Comparison of ENCODE assay signal across 22 mouse cellular contexts in the genomic region with DNA sequence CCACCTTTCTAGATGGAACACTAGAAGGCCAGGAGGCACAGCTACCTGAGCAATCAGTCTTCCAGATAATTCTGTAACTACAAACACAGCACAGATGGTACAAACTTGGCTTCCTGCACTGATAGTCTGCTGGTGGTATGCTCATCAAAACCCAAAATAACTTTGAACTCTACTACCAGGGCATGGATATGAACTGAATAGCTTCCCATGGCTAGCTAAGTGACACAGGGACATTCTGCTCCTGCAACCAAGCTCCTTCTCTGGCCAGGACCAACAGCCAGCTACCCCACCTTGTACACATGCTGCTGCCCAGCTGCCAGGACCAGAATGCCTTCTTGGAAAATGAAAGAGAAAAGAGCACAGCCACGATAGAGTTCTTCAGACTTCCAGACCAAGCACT.
DNase-seq lines count a peak whose midpoint lies in the region; ATAC-seq and TF ChIP-seq lines count a peak whose summit lies in the region.
"Had no signal": no experiment of that assay in that cellular context is flagged by ENCODE, and none has a peak within 500 bp of the region (broad histone marks: within the 10 kb centered on the region; RNA-seq: fewer than 3 reads in every experiment).

No protein-coding gene starts in this region.

- H3K9ac ChIP-seq in heart, embryonic 12.5 days = no peak overlapping the region
- H3K9ac ChIP-seq: embryonic facial prominence, embryonic 13.5 days; forebrain, postnatal 0 days; kidney, embryonic 15.5 days; liver, embryonic 14.5 days; lung, embryonic 15.5 days had no signal

- 81% methylated on average over 1 of the region's 1 CpGs for WGBS in heart, embryonic 12.5 days
- 7% methylated on average over 1 of the region's 1 CpGs for WGBS in cerebellum, adult 2 months

- TF ChIP-seq POLR2A in cerebellum, adult 2 months (IDR thresholded peaks at IDR 0.05; ENCODE audit: borderline replicate concordance, insufficient read depth, low read length) = no peak

- no peak overlapping the region for H3K27ac ChIP-seq in heart, embryonic 12.5 days (ENCODE audit: poor library complexity, severe bottlenecking)
- H3K27ac ChIP-seq in cerebellum, adult 2 months (ENCODE audit: insufficient read depth, low read length) = peak overlapping the region; percentile 49
- H3K27ac ChIP-seq: embryonic facial prominence, embryonic 13.5 days; kidney, embryonic 15.5 days; liver, embryonic 14.5 days; lung, embryonic 15.5 days; macrophage; midbrain, embryonic 10.5 days; stomach, postnatal 0 days had no signal

- H3K36me3 ChIP-seq in heart, embryonic 12.5 days = 0 out of 2 replicates have a peak, but pooled peaks cover 3% of the 10 kb centered on the region
- H3K36me3 ChIP-seq: embryonic facial prominence, embryonic 13.5 days; kidney, embryonic 15.5 days; lung, embryonic 15.5 days; midbrain, embryonic 10.5 days had no signal

- DNase-seq in heart, adult 11 months = peak; percentile 95
- peak; percentile 96 for DNase-seq in brain, adult 2 months (ENCODE audit: low read depth, low spot score)
- peak; percentile 72 to 92 for DNase-seq in cerebellum, adult 2 months
- DNase-seq in cerebellum, postnatal 36 days = peak; percentile 61 to 74
- DNase-seq in yolk sac, embryonic 10.5 days (ENCODE audit: low spot score) = no peak
- DNase-seq in urinary bladder, adult 2 months (ENCODE audit: low spot score) = no peak
- no peak for DNase-seq in adrenal gland, postnatal 4 days (ENCODE audit: low spot score in 2 of 2)
- DNase-seq: adrenal gland, postnatal 14 days; forebrain, postnatal 0 days; kidney, postnatal 4 days; retina, postnatal 1 day had no signal

- ATAC-seq in heart, embryonic 12.5 days (ENCODE audit: insufficient number of reproducible peaks, low FRiP score) = no peak
- ATAC-seq: forebrain, postnatal 0 days; hindbrain, embryonic 16.5 days; intestine, embryonic 16.5 days had no signal

- no peaks in the 10 kb centered on the region for H3K4me1 ChIP-seq in heart, embryonic 12.5 days (replicated peaks)
- H3K4me1 ChIP-seq in cerebellum, adult 2 months (ENCODE audit: control insufficient read depth, insufficient read depth, low read length) = peaks cover 9% of the 10 kb centered on the region; the same call in 1 of the 2 replicates
- H3K4me1 ChIP-seq: embryonic facial prominence, embryonic 13.5 days; kidney, embryonic 15.5 days; lung, embryonic 15.5 days; midbrain, embryonic 10.5 days had no signal

- no peak overlapping the region for H3K4me2 ChIP-seq in heart, embryonic 12.5 days
- H3K4me2 ChIP-seq: embryonic facial prominence, embryonic 13.5 days; kidney, embryonic 15.5 days; lung, embryonic 15.5 days had no signal

- no peak overlapping the region for H3K4me3 ChIP-seq in heart, embryonic 12.5 days
- no peak overlapping the region for H3K4me3 ChIP-seq in cerebellum, adult 2 months (replicated peaks; ENCODE audit: insufficient read depth, low read depth, low read length)
- H3K4me3 ChIP-seq: embryonic facial prominence, embryonic 13.5 days; kidney, embryonic 15.5 days; lung, embryonic 15.5 days; midbrain, embryonic 10.5 days had no signal

- TF ChIP-seq CTCF in cerebellum, adult 2 months (IDR thresholded peaks at IDR 0.05; ENCODE audit: borderline replicate concordance, insufficient read depth, low read depth, low read length) = no peak

- no peaks in the 10 kb centered on the region for H3K27me3 ChIP-seq in heart, embryonic 12.5 days (replicated peaks)
- H3K27me3 ChIP-seq in cerebellum, adult 2 months (ENCODE audit: control insufficient read depth, insufficient read depth, low read length) = no peaks in the 10 kb centered on the region
- H3K27me3 ChIP-seq: CH12.LX; embryonic facial prominence, embryonic 13.5 days; kidney, embryonic 15.5 days; lung, embryonic 15.5 days had no signal

- 0 out of 2 replicates have a peak, but pooled peaks cover 5% of the 10 kb centered on the region for H3K9me3 ChIP-seq in heart, embryonic 12.5 days (replicated peaks)
- H3K9me3 ChIP-seq: embryonic facial prominence, embryonic 13.5 days; kidney, embryonic 15.5 days; lung, embryonic 15.5 days; midbrain, embryonic 10.5 days had no signal

Comparison
In these comparisons a context has a peak if more than half of its experiments do, and no peak if none do; other contexts are left out.
1. DNase-seq: peak in heart, adult 11 months (single experiment), brain, adult 2 months (single experiment), cerebellum, adult 2 months (2 of 2) and cerebellum, postnatal 36 days (2 of 2); none in yolk sac, embryonic 10.5 days (single experiment), urinary bladder, adult 2 months (single experiment) and adrenal gland, postnatal 4 days (0 of 2).